Comparison of ENCODE assay signal across 29 mouse cellular contexts in genomic region chr17:26373211-26373610, GRCm38 (mm10).
"Had no signal": no experiment of that assay in that cellular context is flagged by ENCODE, and none has a peak within 500 bp of the region (broad histone marks: within the 10 kb centered on the region; RNA-seq: fewer than 3 reads in every experiment).

No protein-coding gene starts in this region.

- H3K27ac ChIP-seq: heart, embryonic 15.5 days; hindbrain, embryonic 10.5 days; hindbrain, embryonic 12.5 days; hindbrain, embryonic 13.5 days; hindbrain, embryonic 14.5 days; hindbrain, embryonic 15.5 days; hindbrain, postnatal 0 days; intestine, embryonic 15.5 days; kidney, embryonic 15.5 days; kidney, postnatal 0 days; layer of hippocampus, adult 2 months; left cerebral cortex, adult 2 months had no signal

- H3K36me3 ChIP-seq: heart, embryonic 12.5 days; heart, embryonic 13.5 days; heart, embryonic 15.5 days; hindbrain, embryonic 10.5 days; hindbrain, embryonic 12.5 days; hindbrain, embryonic 13.5 days; hindbrain, embryonic 15.5 days; intestine, embryonic 15.5 days; kidney, embryonic 15.5 days had no signal

- H3K9me3 ChIP-seq: heart, embryonic 12.5 days; heart, embryonic 13.5 days; heart, embryonic 15.5 days; hindbrain, embryonic 10.5 days; hindbrain, embryonic 12.5 days; hindbrain, embryonic 13.5 days; hindbrain, embryonic 15.5 days; intestine, embryonic 15.5 days; kidney, embryonic 15.5 days had no signal

- H3K27me3 ChIP-seq: heart, embryonic 15.5 days; hindbrain, embryonic 12.5 days; hindbrain, embryonic 13.5 days; hindbrain, embryonic 15.5 days; intestine, embryonic 15.5 days; kidney, embryonic 15.5 days had no signal

- H3K4me1 ChIP-seq: hindbrain, embryonic 12.5 days had no signal

- DNase-seq: heart, postnatal 10 days; heart, postnatal 14 days; heart, postnatal 4 days; kidney, adult 11 months; kidney, adult 18-20 months; kidney, adult 2 months; kidney, adult 8-10 months; kidney, adult 9 months; kidney, postnatal 10 days; kidney, postnatal 14 days; kidney, postnatal 25 days; kidney, postnatal 36 days; kidney, postnatal 4 days; layer of hippocampus, adult 9-11 months; layer of hippocampus, postnatal 36 days had no signal

- H3K4me3 ChIP-seq: heart, embryonic 12.5 days; heart, embryonic 13.5 days; heart, embryonic 15.5 days; hindbrain, embryonic 10.5 days; hindbrain, embryonic 12.5 days; hindbrain, embryonic 13.5 days; hindbrain, embryonic 15.5 days; intestine, embryonic 15.5 days; kidney, embryonic 15.5 days; layer of hippocampus, adult 2 months; left cerebral cortex, adult 2 months had no signal
